Mouse (Mus musculus): ENCODE data around the gene Usp35. TPM values are rescaled to one million over a fixed set of nuclear protein-coding genes. Genes with fewer than 3 reads are reported as not detected.

Usp35 gene
- 1.5 and 1.7 TPM in 2 replicates for polyA plus RNA-seq (2016; fragmentation: Nextera tagmentation; extraction: Ambion mirVana)

DNA sequence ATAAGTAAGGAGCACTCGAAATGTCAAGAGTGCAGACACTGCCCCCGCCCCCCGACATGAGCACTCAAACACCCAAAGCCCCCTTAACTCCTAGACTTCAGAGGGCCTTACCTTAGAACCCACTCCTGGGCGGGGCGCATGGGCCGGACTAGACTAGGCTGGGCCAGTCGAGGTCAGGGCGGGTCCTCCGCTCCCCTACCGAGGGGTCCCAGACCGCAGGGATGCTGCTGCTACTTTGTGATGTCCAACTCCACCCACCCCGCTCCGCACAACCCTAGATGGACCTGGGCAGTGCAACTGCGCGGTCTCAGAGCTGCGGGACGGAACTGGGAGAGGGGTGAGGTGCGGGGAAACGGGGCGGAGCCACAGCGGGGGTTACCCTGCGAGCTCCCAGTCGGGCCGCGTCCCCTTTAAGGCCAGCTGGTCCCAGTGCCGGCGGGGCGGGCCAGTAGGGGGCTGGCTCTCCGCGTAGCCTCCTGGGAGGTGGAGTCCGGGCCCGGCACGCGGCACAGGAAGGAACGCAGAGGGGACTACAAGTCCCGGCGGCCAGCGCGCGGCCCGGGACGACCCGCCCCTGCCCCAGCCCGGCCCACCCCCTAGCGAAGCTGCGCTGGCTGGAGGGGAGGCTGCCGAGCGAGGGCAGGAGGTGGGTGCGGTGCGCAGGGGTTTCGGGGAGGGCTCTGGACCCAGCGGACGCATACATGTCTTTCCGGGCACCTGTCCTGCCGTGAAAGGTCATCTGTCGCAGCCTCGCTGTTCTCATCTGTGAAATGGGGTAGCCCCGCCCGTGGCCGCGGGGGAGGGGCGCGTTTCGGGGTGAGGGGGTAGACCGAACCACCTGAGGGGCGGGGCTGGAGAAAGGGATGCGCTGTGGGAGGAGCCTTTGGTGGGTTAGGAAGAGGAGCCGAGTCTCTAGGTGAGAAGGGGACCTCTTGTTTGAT is at the start of gene Usp35, which contains the start of gene Kctd21:
TSS of gene Usp35 (minus strand) at position 295 of the 941 bp plus-strand sequence.
TSS of gene Kctd21 (plus strand) at position 602 of the 941 bp plus-strand sequence.
- H3K36me3 ChIP-seq = no peaks in the 10 kb centered on the region
- peak within 1 kb of the TSS; percentile 88 for H3K27ac ChIP-seq (replicated peaks)
- H3K9me3 ChIP-seq (replicated peaks) = no peaks in the 10 kb centered on the region
- H3K4me3 ChIP-seq = peak within 1 kb of the TSS; percentile 90
- peaks cover 32% of the 10 kb centered on the region for H3K4me1 ChIP-seq
- DNase-seq (ENCODE audit: low spot score) = peak; percentile 96
- 2% methylated on average over 68 of the region's 68 CpGs for WGBS
- H3K27me3 ChIP-seq (ENCODE audit: low read depth, poor library complexity, severe bottlenecking) = peaks cover 15% of the 10 kb centered on the region

DNA sequence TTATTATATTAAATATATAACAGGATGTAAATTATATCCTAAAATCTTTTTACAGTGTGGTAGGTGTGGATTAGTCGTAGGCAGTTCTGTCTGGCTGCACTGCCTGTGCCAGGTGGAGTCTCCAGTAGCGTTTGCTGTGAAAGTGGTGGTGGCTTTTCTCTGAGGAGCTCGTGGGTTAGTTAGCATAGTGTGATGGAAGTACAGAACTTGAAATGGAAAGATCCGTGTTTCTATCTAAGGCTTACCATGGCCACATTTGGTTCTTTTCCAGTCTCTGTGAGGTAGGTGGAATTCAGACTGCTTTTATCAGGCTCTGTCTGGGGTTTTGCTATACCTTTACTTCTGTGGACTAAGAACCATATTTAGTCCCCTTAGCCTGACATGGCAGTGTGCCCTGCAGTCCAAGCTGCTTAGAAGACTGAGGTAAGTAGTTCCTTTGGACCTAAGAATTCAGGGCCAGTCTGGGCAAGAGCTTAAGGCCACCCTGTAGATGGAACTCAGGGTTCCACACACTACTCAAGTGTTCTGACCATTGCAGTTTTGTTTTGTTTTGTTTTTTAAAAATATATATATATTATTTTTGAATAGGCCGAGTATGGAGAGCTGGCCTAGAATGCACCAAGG is 48.8 kb upstream of the Usp35 start:
- H3K36me3 ChIP-seq = peaks cover 99% of the 10 kb centered on the region
- WGBS = 90% methylated on average over 5 of the region's 5 CpGs
- no peak for DNase-seq (ENCODE audit: low spot score)

DNA sequence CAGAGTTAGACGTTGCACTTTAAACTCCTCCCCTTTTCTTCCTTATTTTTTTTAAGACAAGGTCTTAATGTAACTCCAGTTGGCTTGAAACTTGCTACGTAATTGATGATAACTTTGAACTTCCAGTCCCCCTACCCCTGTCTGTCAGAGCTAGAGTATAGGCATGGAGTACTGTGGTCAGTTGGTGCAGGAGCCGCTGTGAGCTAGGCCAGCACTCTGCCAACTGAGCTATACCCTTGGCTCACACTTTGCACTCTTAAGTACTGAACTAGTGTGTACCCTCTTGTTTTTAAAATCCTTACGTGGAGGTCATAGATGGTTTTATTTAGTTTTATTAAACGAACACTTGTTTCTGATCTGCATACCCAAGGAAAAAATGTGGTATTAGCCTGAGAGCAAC is 47.5 kb upstream of the Usp35 start:
- Histone ChIP-seq H3K4me1 (no peaks in the 10 kb centered on the region), H3K36me3 (peaks cover 99% of the 10 kb centered on the region), H3K27ac (replicated peaks) (no peak overlapping the region), H3K27me3 (ENCODE audit: low read depth, poor library complexity, severe bottlenecking) (no peaks in the 10 kb centered on the region), H3K4me3 (no peak overlapping the region), H3K9me3 (replicated peaks) (no peaks in the 10 kb centered on the region)
- 90% methylated on average over 5 of the region's 5 CpGs for WGBS
- no peak for DNase-seq (ENCODE audit: low spot score)

More for the DNA sequence above, 48.8 kb upstream of the Usp35 start:
- Histone ChIP-seq H3K4me3 (no peak overlapping the region), H3K27me3 (ENCODE audit: low read depth, poor library complexity, severe bottlenecking) (no peaks in the 10 kb centered on the region), H3K9me3 (replicated peaks) (no peaks in the 10 kb centered on the region), H3K27ac (replicated peaks) (no peak overlapping the region), H3K4me1 (no peaks in the 10 kb centered on the region)

DNA sequence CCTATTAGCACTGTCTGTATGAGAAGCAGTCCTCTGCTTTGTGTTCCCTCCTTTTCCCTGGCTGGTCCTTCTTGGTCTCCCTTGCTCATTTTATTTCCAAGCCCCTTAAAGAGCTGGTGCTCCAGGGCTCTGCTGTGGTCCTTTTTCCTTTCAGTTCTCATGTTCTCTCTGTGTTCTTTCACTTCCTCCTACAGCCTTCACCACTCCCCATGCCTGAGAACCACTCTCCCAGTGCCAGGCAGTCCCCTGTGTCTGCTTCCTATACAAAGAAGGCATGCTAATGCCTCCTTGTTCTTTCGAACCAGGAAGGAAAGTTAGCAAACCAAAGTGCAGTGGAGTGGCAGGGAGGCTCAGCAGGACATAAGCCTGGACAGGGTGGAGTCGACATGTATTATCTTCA is 44.1 kb upstream of the Usp35 start:
- no peak for DNase-seq (ENCODE audit: low spot score)
- no peak overlapping the region for H3K27ac ChIP-seq (replicated peaks)
- H3K27me3 ChIP-seq (ENCODE audit: low read depth, poor library complexity, severe bottlenecking) = no peaks in the 10 kb centered on the region
- WGBS = 88% methylated on average over 2 of the region's 2 CpGs
- H3K4me3 ChIP-seq = no peak overlapping the region
- peaks cover 14% of the 10 kb centered on the region for H3K4me1 ChIP-seq
- H3K36me3 ChIP-seq = peaks cover 75% of the 10 kb centered on the region
- H3K9me3 ChIP-seq (replicated peaks) = no peaks in the 10 kb centered on the region

DNA sequence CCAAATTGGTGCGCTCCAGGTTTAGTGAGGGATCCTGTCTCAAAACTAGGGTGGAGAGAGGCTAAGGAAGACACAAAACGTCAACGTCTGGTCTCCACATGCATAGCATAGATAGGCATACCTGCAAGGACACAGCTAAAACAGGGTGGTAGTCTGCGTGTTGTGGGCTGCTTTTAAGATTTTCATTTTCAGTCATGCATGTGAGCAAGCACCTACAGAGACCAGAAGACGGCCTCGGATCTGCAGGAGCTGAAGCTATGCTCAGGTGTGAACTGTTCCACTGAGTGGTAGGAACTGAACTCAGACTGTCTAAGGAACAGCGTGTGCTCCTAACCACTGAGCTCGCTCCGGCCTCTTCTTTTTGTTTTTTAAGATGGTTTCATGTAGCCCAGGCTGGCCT is 43.3 kb upstream of the Usp35 start:
- no peaks in the 10 kb centered on the region for H3K9me3 ChIP-seq (replicated peaks)
- peaks cover 68% of the 10 kb centered on the region for H3K36me3 ChIP-seq
- no peaks in the 10 kb centered on the region for H3K27me3 ChIP-seq (ENCODE audit: low read depth, poor library complexity, severe bottlenecking)
- H3K27ac ChIP-seq (replicated peaks) = no peak overlapping the region
- no peak for DNase-seq (ENCODE audit: low spot score)
- H3K4me3 ChIP-seq = no peak overlapping the region
- H3K4me1 ChIP-seq = peaks cover 22% of the 10 kb centered on the region
- WGBS = 95% methylated on average over 9 of the region's 9 CpGs

GRCm38 (mm10) chr7:97365887-97366286 is 34.1 kb upstream of the Usp35 start:
- H3K9me3 ChIP-seq (replicated peaks) = no peaks in the 10 kb centered on the region
- H3K4me3 ChIP-seq = no peak overlapping the region
- H3K4me1 ChIP-seq = peaks cover 15% of the 10 kb centered on the region
- no peak for DNase-seq (ENCODE audit: low spot score)
- no peak overlapping the region for H3K27ac ChIP-seq (replicated peaks)
- no peaks in the 10 kb centered on the region for H3K36me3 ChIP-seq
- 91% methylated on average over 1 of the region's 1 CpGs for WGBS
- H3K27me3 ChIP-seq (ENCODE audit: low read depth, poor library complexity, severe bottlenecking) = no peaks in the 10 kb centered on the region; the same call in 1 of the 2 replicates

DNA sequence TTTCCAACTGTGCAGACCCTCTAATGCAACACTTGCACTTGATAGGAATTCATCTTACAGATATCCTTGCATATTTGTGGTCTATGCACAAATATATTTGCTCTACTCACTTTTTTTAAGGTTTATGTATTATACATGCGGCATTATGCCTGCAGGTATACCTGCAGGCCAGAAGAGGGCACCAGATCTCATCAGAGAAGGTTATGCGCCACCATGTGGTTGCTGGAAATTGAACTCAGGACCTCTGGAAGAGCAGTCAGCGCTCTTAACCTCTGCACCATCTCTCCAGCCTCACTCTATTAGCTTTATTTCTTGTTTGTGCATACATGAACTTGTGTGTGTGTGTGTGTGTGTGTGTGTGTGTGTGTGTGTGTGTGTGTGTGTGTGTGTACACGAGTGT is 29.6 kb upstream of the Usp35 start:
- H3K27me3 ChIP-seq (ENCODE audit: low read depth, poor library complexity, severe bottlenecking) = no peaks in the 10 kb centered on the region
- no peaks in the 10 kb centered on the region for H3K9me3 ChIP-seq (replicated peaks)
- H3K36me3 ChIP-seq = no peaks in the 10 kb centered on the region
- DNase-seq (ENCODE audit: low spot score) = peak; percentile 37
- no peak overlapping the region for H3K27ac ChIP-seq (replicated peaks)
- 31% methylated on average over 4 of the region's 4 CpGs for WGBS
- no peak overlapping the region for H3K4me3 ChIP-seq
- 0 out of 2 replicates have a peak, but pooled peaks cover 6% of the 10 kb centered on the region for H3K4me1 ChIP-seq

DNA sequence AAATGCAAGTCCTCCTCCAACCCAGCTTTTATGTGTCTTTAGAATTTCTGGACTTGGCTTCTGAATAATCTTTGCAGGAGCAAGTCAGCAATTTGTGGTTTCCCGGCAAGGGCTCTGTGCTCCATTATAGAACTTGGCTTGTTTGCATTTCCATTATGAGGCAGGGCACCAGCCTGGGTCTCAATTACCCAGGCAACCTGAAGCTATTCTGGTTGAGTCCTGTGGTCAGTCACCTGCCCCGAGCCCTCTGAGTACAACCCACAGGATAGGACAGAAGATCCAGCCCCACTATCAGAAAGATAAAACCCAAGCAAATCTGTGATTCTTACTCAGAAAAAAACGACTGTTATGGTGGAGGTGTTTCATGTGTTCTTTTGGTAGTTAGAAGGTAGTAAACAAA is 29.1 kb upstream of the Usp35 start:
- H3K4me1 ChIP-seq = 0 out of 2 replicates have a peak, but pooled peaks cover 6% of the 10 kb centered on the region
- H3K36me3 ChIP-seq = no peaks in the 10 kb centered on the region
- H3K9me3 ChIP-seq (replicated peaks) = no peaks in the 10 kb centered on the region
- no peak overlapping the region for H3K27ac ChIP-seq (replicated peaks)
- DNase-seq (ENCODE audit: low spot score) = no peak
- WGBS = 52% methylated on average over 3 of the region's 3 CpGs
- no peak overlapping the region for H3K4me3 ChIP-seq
- H3K27me3 ChIP-seq (ENCODE audit: low read depth, poor library complexity, severe bottlenecking) = no peaks in the 10 kb centered on the region

GRCm38 (mm10) chr7:97360166-97360565 is 28.3 kb upstream of the Usp35 start:
- H3K36me3 ChIP-seq = no peaks in the 10 kb centered on the region
- no peaks in the 10 kb centered on the region for H3K27me3 ChIP-seq (ENCODE audit: low read depth, poor library complexity, severe bottlenecking)
- H3K4me1 ChIP-seq = 0 out of 2 replicates have a peak, but pooled peaks cover 6% of the 10 kb centered on the region
- H3K4me3 ChIP-seq = no peak overlapping the region
- no peaks in the 10 kb centered on the region for H3K9me3 ChIP-seq (replicated peaks)
- H3K27ac ChIP-seq (replicated peaks) = no peak overlapping the region
- no peak for DNase-seq (ENCODE audit: low spot score)
- WGBS = 72% methylated on average over 5 of the region's 5 CpGs

DNA sequence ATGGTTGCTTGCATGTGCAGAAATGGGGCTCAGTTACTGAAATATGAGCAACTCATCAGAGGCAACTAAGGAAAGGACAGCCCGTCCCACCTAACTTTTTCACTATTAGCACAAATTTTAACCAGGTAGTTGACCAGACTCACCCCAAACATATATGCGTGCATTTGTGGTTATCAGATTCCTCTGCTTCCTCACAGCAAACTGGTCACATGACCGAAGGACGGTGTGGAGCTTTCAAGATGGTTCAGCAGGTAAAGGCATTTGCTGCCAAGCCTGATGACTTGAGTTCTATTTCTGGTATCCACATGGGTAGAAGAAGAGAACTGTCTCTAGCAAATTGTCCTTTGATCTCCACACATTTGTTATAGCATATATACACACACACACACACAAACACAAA is 26.5 kb upstream of the Usp35 start:
- DNase-seq (ENCODE audit: low spot score) = no peak
- Histone ChIP-seq H3K4me1 (0 out of 2 replicates have a peak, but pooled peaks cover 6% of the 10 kb centered on the region), H3K36me3 (no peaks in the 10 kb centered on the region), H3K27ac (replicated peaks) (no peak overlapping the region), H3K9me3 (replicated peaks) (no peaks in the 10 kb centered on the region), H3K4me3 (no peak overlapping the region), H3K27me3 (ENCODE audit: low read depth, poor library complexity, severe bottlenecking) (no peaks in the 10 kb centered on the region)
- WGBS = 87% methylated on average over 4 of the region's 4 CpGs

GRCm38 (mm10) chr7:97357840-97358239 is 26.0 kb upstream of the Usp35 start:
- Histone ChIP-seq H3K9me3 (replicated peaks) (no peaks in the 10 kb centered on the region), H3K27ac (replicated peaks) (no peak overlapping the region), H3K36me3 (no peaks in the 10 kb centered on the region), H3K4me1 (0 out of 2 replicates have a peak, but pooled peaks cover 6% of the 10 kb centered on the region), H3K27me3 (ENCODE audit: low read depth, poor library complexity, severe bottlenecking) (no peaks in the 10 kb centered on the region), H3K4me3 (no peak overlapping the region)
- 88% methylated on average over 3 of the region's 3 CpGs for WGBS
- DNase-seq (ENCODE audit: low spot score) = no peak

GRCm38 (mm10) chr7:97356875-97357276 is 25.1 kb upstream of the Usp35 start:
- Histone ChIP-seq H3K4me3 (no peak overlapping the region), H3K36me3 (no peaks in the 10 kb centered on the region), H3K27ac (replicated peaks) (no peak overlapping the region), H3K9me3 (replicated peaks) (no peaks in the 10 kb centered on the region), H3K27me3 (ENCODE audit: low read depth, poor library complexity, severe bottlenecking) (no peaks in the 10 kb centered on the region), H3K4me1 (0 out of 2 replicates have a peak, but pooled peaks cover 6% of the 10 kb centered on the region)
- 84% methylated on average over 5 of the region's 5 CpGs for WGBS
- DNase-seq (ENCODE audit: low spot score) = no peak

- Histone ChIP-seq H3K27ac (replicated peaks) (no peak overlapping the region), H3K27me3 (ENCODE audit: low read depth, poor library complexity, severe bottlenecking) (no peaks in the 10 kb centered on the region), H3K36me3 (no peaks in the 10 kb centered on the region), H3K4me3 (no peak overlapping the region), H3K9me3 (replicated peaks) (no peaks in the 10 kb centered on the region), H3K4me1 (peaks cover 12% of the 10 kb centered on the region; the same call in 1 of the 2 replicates)
- DNase-seq (ENCODE audit: low spot score) = no peak
- 81% methylated on average over 5 of the region's 5 CpGs for WGBS
Observed at GRCm38 (mm10) chr7:97356253-97356652, 24.4 kb upstream of the Usp35 start.
